Mouse (Mus musculus): ENCODE measurements around the gene Cyld.

The Cyld gene

DNA sequence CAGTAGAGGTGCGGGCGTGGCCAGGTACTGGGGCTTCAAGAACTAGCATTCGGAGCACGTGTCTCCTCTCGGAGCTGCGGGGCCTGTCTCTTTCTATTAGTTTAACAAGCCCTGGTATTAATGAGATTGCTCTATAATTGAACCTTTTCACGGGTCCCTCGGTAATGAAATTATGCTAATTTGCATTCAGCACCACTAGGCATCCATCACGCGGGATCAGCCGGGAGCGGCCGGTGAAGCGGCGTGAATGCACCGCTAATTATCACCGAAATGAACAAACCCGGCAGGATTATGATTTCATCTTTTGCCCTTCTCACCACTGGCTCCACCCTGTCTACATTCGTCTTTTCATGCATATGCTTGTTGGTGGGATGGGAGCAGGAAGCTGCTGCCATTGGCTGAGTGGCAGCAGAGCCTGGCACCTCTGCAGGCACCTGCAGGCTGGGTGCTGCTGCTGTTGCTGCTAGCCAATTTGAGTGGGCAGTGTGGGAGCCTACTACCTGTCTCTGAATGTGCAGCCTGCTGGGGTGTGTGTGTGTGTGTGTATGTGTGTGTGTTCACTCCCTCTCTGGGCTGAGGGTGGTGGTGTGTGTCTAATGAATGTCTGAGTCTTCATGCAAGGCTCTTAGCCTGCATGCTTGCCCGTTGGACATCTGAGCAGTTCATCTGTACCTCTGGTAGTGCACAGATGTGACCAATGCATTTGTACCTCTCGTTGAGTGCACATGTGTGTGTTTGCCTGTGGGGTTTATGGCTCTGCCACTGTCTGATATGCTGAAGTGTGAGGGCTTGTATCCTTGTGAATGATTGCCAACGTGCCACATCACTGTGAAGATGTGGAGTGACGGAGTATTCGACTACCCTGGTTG, 97.2 kb downstream of the Cyld start:
- DNase-seq: no peak

- no peak for DNase-seq
Measured at GRCm38 (mm10) chr8:88794615-88794907, 97.7 kb downstream of the Cyld start.

- no peak for DNase-seq
Measured at GRCm38 (mm10) chr8:88795896-88796295, 99.1 kb downstream of the Cyld start.

DNA sequence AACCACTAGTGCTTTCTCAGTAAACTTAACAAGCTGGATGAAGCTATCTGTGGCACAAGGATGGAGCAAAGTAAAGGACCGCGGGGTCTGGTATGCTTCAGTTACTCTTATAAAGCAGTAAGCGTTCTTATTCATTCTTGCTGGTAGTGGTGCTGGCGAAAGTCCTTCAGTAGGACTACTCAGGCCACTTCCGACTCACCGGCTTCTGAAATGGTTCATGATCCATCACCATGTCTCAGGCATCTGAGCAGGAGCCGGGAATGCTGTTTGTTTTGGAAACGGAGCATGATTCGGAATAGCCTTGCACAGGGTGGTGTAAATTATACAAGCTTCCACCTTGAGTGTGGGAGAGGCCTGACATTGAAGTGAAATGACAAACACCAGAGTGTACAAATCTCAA, 99.8 kb downstream of the Cyld start:
- no peak for DNase-seq

All from cerebellum, adult 8-10 months (tissue).